Mouse (Mus musculus): Measurements from ENCODE around the gene Zbtb32. TPM values are rescaled to one million over a fixed set of nuclear protein-coding genes. Genes with fewer than 3 reads are reported as not detected.

The Zbtb32 gene
- polyA plus RNA-seq, 1 experiment from 2014 or later: 0.14 TPM

- Histone ChIP-seq H3K27ac (peak within 1 kb of the TSS; percentile 99; the same call in 1 of the 2 replicates), H3K4me1 (replicated peaks) (peaks cover 20% of the 10 kb centered on the region), H3K27me3 (no peaks in the 10 kb centered on the region), H3K4me3 (no peak within 1 kb of the TSS), H3K9me3 (replicated peaks) (no peaks in the 10 kb centered on the region), H3K36me3 (peaks cover 43% of the 10 kb centered on the region), H3K9ac (no peak within 1 kb of the TSS), H3K4me2 (no peak within 1 kb of the TSS; the same call in 1 of the 2 replicates)
- ATAC-seq (replicated peaks; ENCODE audit: insufficient number of reproducible peaks, insufficient read depth, low FRiP score, low read depth): no peak
- 91% methylated on average over 12 of the region's 12 CpGs for WGBS
Observed at GRCm38 (mm10) chr7:30564970-30565571, 33.6 kb downstream of the Zbtb32 start, which contains the start of gene Igflr1. Igflr1 (plus strand) TSS chr7:30565427.

- WGBS: 24% methylated on average over 6 of the region's 6 CpGs
- no peaks in the 10 kb centered on the region for H3K9me3 ChIP-seq (replicated peaks)
- peaks cover 25% of the 10 kb centered on the region for H3K4me1 ChIP-seq (replicated peaks)
- peak overlapping the region; percentile 99 for H3K27ac ChIP-seq
- peak overlapping the region; percentile 93 for H3K9ac ChIP-seq
- no peak for ATAC-seq (replicated peaks; ENCODE audit: insufficient number of reproducible peaks, insufficient read depth, low FRiP score, low read depth)
- no peaks in the 10 kb centered on the region for H3K27me3 ChIP-seq
- H3K4me2 ChIP-seq: peak overlapping the region; percentile 67
- peak overlapping the region; percentile 95 for H3K4me3 ChIP-seq
- H3K36me3 ChIP-seq: peaks cover 31% of the 10 kb centered on the region
Observed at GRCm38 (mm10) chr7:30563906-30564280, 34.8 kb downstream of the Zbtb32 start.

DNA sequence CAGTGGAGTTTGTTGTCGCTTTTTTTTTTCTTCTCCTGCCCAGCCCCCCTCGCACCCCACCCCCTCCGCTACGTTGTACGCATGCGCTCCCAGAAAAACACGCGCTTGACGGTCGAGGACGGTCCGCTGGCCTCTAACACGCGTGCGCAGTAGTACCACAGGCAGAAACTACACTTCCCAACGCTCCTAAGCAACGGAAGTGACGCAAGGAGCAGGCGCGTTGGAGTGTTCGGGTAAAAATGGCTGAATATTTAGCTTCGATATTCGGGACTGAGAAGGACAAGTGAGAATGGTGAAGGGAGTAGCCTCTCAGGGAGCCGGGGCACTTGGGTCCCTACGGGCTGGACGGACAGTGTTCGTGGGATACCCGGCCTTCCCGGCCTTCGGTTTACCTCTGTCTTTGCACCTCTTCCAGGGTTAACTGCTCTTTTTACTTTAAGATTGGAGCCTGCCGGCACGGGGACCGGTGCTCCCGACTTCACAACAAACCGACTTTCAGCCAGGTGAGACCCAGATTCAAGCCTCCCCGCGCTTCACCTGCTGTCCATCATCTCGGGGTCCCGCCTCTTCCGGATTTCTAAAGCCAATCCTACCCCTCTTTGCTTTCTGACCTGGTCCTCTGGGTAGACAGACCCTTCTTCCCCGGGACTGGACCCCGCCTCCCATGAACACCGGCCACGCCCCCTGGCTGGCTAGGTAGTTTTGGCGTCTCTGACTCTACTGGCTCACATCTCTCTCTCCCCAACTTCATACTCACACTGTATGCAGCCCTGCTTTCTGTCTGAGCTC lies 35.4 kb downstream of the Zbtb32 start, which contains the start of the genes U2af1l4, Gm49396 and Psenen:
TSS of gene U2af1l4 (plus strand) at position 185 of the 789 bp plus-strand sequence.
TSS of gene Gm49396 (plus strand) at position 228 of the 789 bp plus-strand sequence.
TSS of gene Psenen (minus strand) at position 511 of the 789 bp plus-strand sequence.
- no peaks in the 10 kb centered on the region for H3K9me3 ChIP-seq (replicated peaks)
- no peaks in the 10 kb centered on the region for H3K27me3 ChIP-seq
- H3K27ac ChIP-seq: peak within 1 kb of the TSS; percentile 99
- peak within 1 kb of the TSS; percentile 67 for H3K4me2 ChIP-seq
- peak; percentile 89 for ATAC-seq (replicated peaks; ENCODE audit: insufficient number of reproducible peaks, insufficient read depth, low FRiP score, low read depth)
- H3K4me1 ChIP-seq (replicated peaks): peaks cover 31% of the 10 kb centered on the region
- peaks cover 27% of the 10 kb centered on the region for H3K36me3 ChIP-seq
- peak within 1 kb of the TSS; percentile 93 for H3K9ac ChIP-seq
- peak within 1 kb of the TSS; percentile 95 for H3K4me3 ChIP-seq
- under 1% methylated on average over 45 of the region's 45 CpGs for WGBS

- Histone ChIP-seq H3K4me2 (peak overlapping the region; percentile 67), H3K4me1 (replicated peaks) (peaks cover 37% of the 10 kb centered on the region), H3K27ac (peak overlapping the region; percentile 99), H3K4me3 (peak overlapping the region; percentile 95), H3K9ac (peak overlapping the region; percentile 69), H3K27me3 (no peaks in the 10 kb centered on the region), H3K36me3 (peaks cover 26% of the 10 kb centered on the region), H3K9me3 (replicated peaks) (no peaks in the 10 kb centered on the region)
- no peak for ATAC-seq (replicated peaks; ENCODE audit: insufficient number of reproducible peaks, insufficient read depth, low FRiP score, low read depth)
- WGBS: under 1% methylated on average over 27 of the region's 27 CpGs
Observed at GRCm38 (mm10) chr7:30562526-30563116, 36.1 kb downstream of the Zbtb32 start.

- no peaks in the 10 kb centered on the region for H3K9me3 ChIP-seq (replicated peaks)
- no peak overlapping the region for H3K9ac ChIP-seq
- 61% methylated on average over 2 of the region's 2 CpGs for WGBS
- peak overlapping the region; percentile 76; the same call in 1 of the 2 replicates for H3K4me3 ChIP-seq
- peaks cover 38% of the 10 kb centered on the region for H3K4me1 ChIP-seq (replicated peaks)
- H3K36me3 ChIP-seq: peaks cover 20% of the 10 kb centered on the region
- peak overlapping the region; percentile 93; the same call in 1 of the 2 replicates for H3K4me2 ChIP-seq
- peak overlapping the region; percentile 4 for H3K27ac ChIP-seq
- ATAC-seq (replicated peaks; ENCODE audit: insufficient number of reproducible peaks, insufficient read depth, low FRiP score, low read depth): no peak
- no peaks in the 10 kb centered on the region for H3K27me3 ChIP-seq
Observed at GRCm38 (mm10) chr7:30560296-30560695, 38.4 kb downstream of the Zbtb32 start.

GRCm38 (mm10) chr7:30559443-30559954 lies 39.2 kb downstream of the Zbtb32 start, which contains the start of gene Lin37:
Lin37 (minus strand) TSS chr7:30559838.
- H3K4me2 ChIP-seq: peak within 1 kb of the TSS; percentile 93
- peaks cover 38% of the 10 kb centered on the region for H3K4me1 ChIP-seq (replicated peaks)
- ATAC-seq (replicated peaks; ENCODE audit: insufficient number of reproducible peaks, insufficient read depth, low FRiP score, low read depth): peak; percentile 80
- H3K4me3 ChIP-seq: peak within 1 kb of the TSS; percentile 76
- no peaks in the 10 kb centered on the region for H3K27me3 ChIP-seq
- no peaks in the 10 kb centered on the region for H3K9me3 ChIP-seq (replicated peaks)
- peak within 1 kb of the TSS; percentile 64 for H3K27ac ChIP-seq
- H3K9ac ChIP-seq: peak within 1 kb of the TSS; percentile 71
- WGBS: under 1% methylated on average over 20 of the region's 20 CpGs
- peaks cover 26% of the 10 kb centered on the region for H3K36me3 ChIP-seq

DNA sequence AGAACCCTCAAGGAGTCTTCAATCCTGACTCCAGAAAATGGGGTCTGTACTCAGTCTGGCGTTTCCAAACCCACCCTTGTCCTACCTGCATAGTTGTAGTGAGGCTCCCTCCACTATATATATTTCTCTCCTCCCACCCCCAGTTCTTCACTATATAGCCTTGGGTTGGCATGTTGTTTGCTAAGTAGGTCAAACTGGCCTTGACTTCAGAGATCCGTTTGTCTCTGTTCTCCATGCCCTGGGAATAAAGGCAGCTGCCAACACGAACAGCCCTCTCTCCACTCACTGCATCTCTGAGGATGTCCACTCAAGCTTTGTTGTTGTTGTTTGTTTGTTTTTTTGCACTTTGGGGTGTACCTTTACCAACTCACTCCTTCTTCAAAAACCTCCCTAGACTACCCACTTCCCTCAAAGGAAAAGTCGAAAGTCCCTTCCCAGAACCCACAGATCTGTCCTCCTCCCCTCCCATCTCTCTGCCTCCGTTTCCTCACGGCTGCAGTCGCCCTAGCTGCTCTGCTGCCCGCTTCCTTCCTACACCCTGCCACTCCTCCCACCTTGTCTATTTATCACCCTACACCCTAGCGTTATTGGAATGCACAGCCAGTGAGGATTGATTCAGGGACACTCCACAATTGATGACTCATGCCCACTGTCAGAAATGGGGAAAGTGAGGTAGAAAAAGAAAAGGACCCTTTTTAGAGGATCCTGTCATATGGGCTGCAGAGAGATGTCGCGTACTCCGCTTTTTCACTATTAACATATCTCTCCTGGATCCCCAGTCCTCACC lies 39.9 kb downstream of the Zbtb32 start:
- H3K9me3 ChIP-seq (replicated peaks): no peaks in the 10 kb centered on the region
- 12% methylated on average over 12 of the region's 12 CpGs for WGBS
- peak overlapping the region; percentile 64 for H3K27ac ChIP-seq
- H3K4me2 ChIP-seq: peak overlapping the region; percentile 93
- H3K27me3 ChIP-seq: no peaks in the 10 kb centered on the region
- peak overlapping the region; percentile 76 for H3K4me3 ChIP-seq
- H3K9ac ChIP-seq: peak overlapping the region; percentile 71
- peaks cover 28% of the 10 kb centered on the region for H3K36me3 ChIP-seq
- no peak for ATAC-seq (replicated peaks; ENCODE audit: insufficient number of reproducible peaks, insufficient read depth, low FRiP score, low read depth)
- peaks cover 37% of the 10 kb centered on the region for H3K4me1 ChIP-seq (replicated peaks)

- Histone ChIP-seq H3K4me3 (peak overlapping the region; percentile 76), H3K36me3 (peaks cover 28% of the 10 kb centered on the region), H3K9ac (0 out of 2 replicates have a peak overlapping the region, but pooled peaks have one; percentile 71), H3K9me3 (replicated peaks) (no peaks in the 10 kb centered on the region), H3K27ac (no peak overlapping the region), H3K27me3 (no peaks in the 10 kb centered on the region), H3K4me1 (replicated peaks) (peaks cover 42% of the 10 kb centered on the region), H3K4me2 (peak overlapping the region; percentile 93)
- ATAC-seq (replicated peaks; ENCODE audit: insufficient number of reproducible peaks, insufficient read depth, low FRiP score, low read depth): no peak
- 85% methylated on average over 13 of the region's 13 CpGs for WGBS
Observed at GRCm38 (mm10) chr7:30557901-30558514, 40.7 kb downstream of the Zbtb32 start.

DNA sequence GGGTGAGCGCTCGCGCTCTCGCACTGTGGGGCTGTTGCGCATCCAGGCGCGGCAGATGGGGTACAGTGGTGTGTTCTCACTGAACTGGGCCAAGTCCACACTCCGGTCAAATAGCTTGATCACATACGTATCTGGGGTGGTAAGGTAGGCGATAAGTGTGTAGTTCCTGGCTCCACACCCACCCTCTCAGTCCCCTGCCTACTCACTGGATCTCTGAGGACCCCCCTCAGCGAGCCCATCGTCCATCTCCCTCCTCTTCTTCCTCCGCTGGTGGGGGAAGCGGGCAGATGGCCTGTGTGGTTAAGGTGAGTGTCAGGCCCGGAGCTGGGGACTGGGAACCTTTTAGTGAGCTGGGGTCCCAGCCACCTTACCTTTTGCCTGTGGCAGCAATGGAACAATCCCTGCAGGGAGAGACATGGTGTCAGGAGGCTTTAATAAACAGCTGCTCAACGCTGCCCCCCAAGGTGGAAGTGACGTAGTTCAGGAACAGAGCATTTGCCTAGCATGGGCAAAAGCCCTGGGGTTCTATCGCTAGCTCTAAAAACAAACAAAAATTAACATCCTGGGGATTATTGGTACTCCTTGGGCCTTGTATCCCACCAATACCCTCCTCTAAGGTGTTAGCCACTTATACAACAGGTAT lies 41.7 kb downstream of the Zbtb32 start:
- Histone ChIP-seq H3K36me3 (peaks cover 28% of the 10 kb centered on the region), H3K9ac (no peak overlapping the region), H3K27ac (no peak overlapping the region), H3K4me3 (no peak overlapping the region), H3K9me3 (replicated peaks) (no peaks in the 10 kb centered on the region), H3K4me1 (replicated peaks) (peaks cover 44% of the 10 kb centered on the region), H3K4me2 (no peak overlapping the region), H3K27me3 (no peaks in the 10 kb centered on the region)
- no peak for ATAC-seq (replicated peaks; ENCODE audit: insufficient number of reproducible peaks, insufficient read depth, low FRiP score, low read depth)
- WGBS: 94% methylated on average over 18 of the region's 18 CpGs
